In genomic region chr10:95508793-95509192, GRCm38 (mm10) we compare ENCODE assay signal across 14 mouse cellular contexts. TPM values are rescaled to one million over a fixed set of nuclear protein-coding genes. Genes with fewer than 3 reads are reported as not detected.
DNase-seq lines count a peak whose midpoint lies in the region; ATAC-seq and TF ChIP-seq lines count a peak whose summit lies in the region.
"Had no signal": no experiment of that assay in that cellular context is flagged by ENCODE, and none has a peak within 500 bp of the region (broad histone marks: within the 10 kb centered on the region; RNA-seq: fewer than 3 reads in every experiment).

No protein-coding gene starts in this region.

- no peaks in the 10 kb centered on the region for H3K27me3 ChIP-seq in C2C12 (ENCODE audit: control insufficient read depth, insufficient read depth, insufficient read length)
- H3K27me3 ChIP-seq: limb, embryonic 12.5 days had no signal

- no peaks in the 10 kb centered on the region for H3K79me3 ChIP-seq in C2C12 (ENCODE audit: low read depth)

- peak; percentile 82 for ATAC-seq in megakaryocyte progenitor cell, adult 5-6 weeks (replicated peaks; ENCODE audit: poor library complexity)
- ATAC-seq in cerebellum, adult (ENCODE audit: insufficient number of reproducible peaks, low FRiP score, low TSS enrichment): no peak
- ATAC-seq: forebrain, embryonic 14.5 days had no signal

- H3K4me3 ChIP-seq in C2C12 (ENCODE audit: insufficient read depth, poor library complexity, severe bottlenecking): no peak overlapping the region
- H3K4me3 ChIP-seq: limb, embryonic 12.5 days; myocyte had no signal

- H3K36me3 ChIP-seq in C2C12 (ENCODE audit: control insufficient read depth, insufficient read depth): no peaks in the 10 kb centered on the region
- H3K36me3 ChIP-seq: limb, embryonic 12.5 days had no signal

- no peaks in the 10 kb centered on the region for H3K79me2 ChIP-seq in C2C12 (ENCODE audit: control insufficient read depth, insufficient read depth)

- no peak for TF ChIP-seq CTCF in C2C12 (IDR thresholded peaks at IDR 0.05; ENCODE audit: control insufficient read depth, insufficient read depth, insufficient read length)

- peak; percentile 17 for DNase-seq in layer of hippocampus, adult 9-10 months (ENCODE audit: low spot score)
- DNase-seq in layer of hippocampus, adult 11-12 months (ENCODE audit: low spot score): no peak
- peak; percentile 24 for DNase-seq in adipocyte (ENCODE audit: low spot score)
- no peak for DNase-seq in neural tube, embryonic 10.5 days (ENCODE audit: extremely low spot score, low spot score)
- no peak for DNase-seq in cerebellum, adult 11 months
- DNase-seq: cerebellum, postnatal 36 days; heart, postnatal 4 days; thymus, postnatal 4 days had no signal

- H3ac ChIP-seq in C2C12 (ENCODE audit: control insufficient read depth, insufficient read length, low read depth): no peak overlapping the region

TF ChIP-seq in C2C12, 6 proteins besides CTCF, POLR2A, EP300 and RAD21:
- peak; percentile 28 for TF ChIP-seq CEBPB (IDR thresholded peaks at IDR 0.05; ENCODE audit: low read depth)
- no peak for TF ChIP-seq FOSL1 (IDR thresholded peaks at IDR 0.05; ENCODE audit: insufficient read depth, low read length, poor library complexity, severe bottlenecking)
TF ChIP-seq in C2C12: peak in this region for 1.

RNA-seq across cellular contexts. Expression of gene Ube2n, which starts 6.2 kb away (rescaled TPM):
- polyA plus RNA-seq in C2C12 (2012; fragmentation: generic; extraction: Trizol): 168 TPM
- total RNA-seq in megakaryocyte progenitor cell, adult 5-6 weeks (2015): 425 and 475 TPM in 2 replicates
- total RNA-seq in megakaryocyte progenitor cell, adult 5-6 weeks (2017): 133 and 146 TPM in 2 replicates

RNA-seq across cellular contexts. Expression of gene Mrpl42, which starts 7.1 kb away (rescaled TPM):
- polyA plus RNA-seq in C2C12 (2012; fragmentation: generic; extraction: Trizol): 163 TPM
- total RNA-seq in megakaryocyte progenitor cell, adult 5-6 weeks (2015): 241 and 298 TPM in 2 replicates
- 245 and 254 TPM in 2 replicates for total RNA-seq in megakaryocyte progenitor cell, adult 5-6 weeks (2017)

RNA-seq across cellular contexts. Expression of gene Nudt4, which starts 55.2 kb away (rescaled TPM):
- 41.2 TPM for polyA plus RNA-seq in C2C12 (2012; fragmentation: generic; extraction: Trizol)
- total RNA-seq in megakaryocyte progenitor cell, adult 5-6 weeks (2015): 66.1 and 67.2 TPM in 2 replicates
- 53.7 and 60.6 TPM in 2 replicates for total RNA-seq in megakaryocyte progenitor cell, adult 5-6 weeks (2017)

Comparison
In these comparisons a context has a peak if more than half of its experiments do, and no peak if none do; other contexts are left out.
1. DNase-seq: peak in layer of hippocampus, adult 9-10 months (single experiment) and adipocyte (single experiment); none in layer of hippocampus, adult 11-12 months (single experiment), neural tube, embryonic 10.5 days (single experiment) and cerebellum, adult 11 months (single experiment).